Mouse (Mus musculus) right cerebral cortex, postnatal 25 days (tissue): ENCODE measurements around the gene Cd247.

ENCODE experiments used
- DNase-seq: peaks from one replicate; pipeline ENCODE4 v3.0.0; 2022

The Cd247 gene

GRCm38 (mm10) chr1:165828173-165828572 lies 39.7 kb downstream of the Cd247 start:
- DNase-seq: no peak

- DNase-seq: no peak
Observed at GRCm38 (mm10) chr1:165828615-165829014, 40.1 kb downstream of the Cd247 start.

- DNase-seq: no peak
Observed at GRCm38 (mm10) chr1:165829890-165830289, 41.4 kb downstream of the Cd247 start.

DNA sequence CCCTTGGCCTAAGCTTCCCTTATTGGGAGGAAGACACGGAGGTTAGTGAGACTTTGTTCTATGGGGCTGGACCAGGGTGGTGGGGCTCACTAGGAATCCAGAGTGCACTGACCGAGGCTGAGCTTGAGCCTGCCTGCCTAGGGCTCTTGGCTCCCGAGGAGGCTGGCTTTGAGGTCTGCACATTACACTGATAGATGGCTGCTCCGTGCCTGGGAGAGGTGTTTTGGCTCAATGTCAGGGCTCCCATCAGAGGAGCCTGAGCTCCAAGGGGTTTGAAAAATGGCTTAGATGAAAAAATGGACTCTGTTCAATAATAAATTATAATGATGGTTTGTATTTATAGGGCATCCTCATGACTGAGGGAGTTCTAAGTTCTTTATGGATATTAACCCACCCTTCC lies 44.8 kb downstream of the Cd247 start:
- no peak for DNase-seq

- no peak for DNase-seq
Observed at GRCm38 (mm10) chr1:165833910-165834632, 45.6 kb downstream of the Cd247 start.

GRCm38 (mm10) chr1:165834633-165834975 lies 46.1 kb downstream of the Cd247 start:
- DNase-seq: no peak

- no peak for DNase-seq
Observed at GRCm38 (mm10) chr1:165836461-165836860, 48.0 kb downstream of the Cd247 start.

DNA sequence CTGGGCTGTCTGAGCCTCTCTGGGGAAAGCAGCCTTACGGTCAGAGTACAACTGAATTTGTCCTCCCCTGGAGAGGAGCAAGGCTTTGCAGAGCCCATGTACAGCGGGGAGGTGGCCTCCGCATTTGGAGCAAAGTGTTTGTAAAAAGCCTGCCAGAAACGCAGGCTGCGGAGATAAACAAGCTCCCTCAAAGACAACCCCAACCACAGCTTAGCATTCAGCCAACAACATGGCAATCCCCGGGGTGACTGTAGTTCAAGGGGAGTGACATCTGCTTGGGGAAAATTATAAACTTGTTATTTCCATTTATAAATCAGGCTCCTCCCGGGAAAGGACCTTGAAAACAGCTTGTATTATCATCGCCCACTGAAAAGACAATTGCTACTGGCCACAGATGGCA lies 49.1 kb downstream of the Cd247 start:
- DNase-seq: no peak

- DNase-seq: no peak
Observed at GRCm38 (mm10) chr1:165839201-165839600, 50.7 kb downstream of the Cd247 start.

DNA sequence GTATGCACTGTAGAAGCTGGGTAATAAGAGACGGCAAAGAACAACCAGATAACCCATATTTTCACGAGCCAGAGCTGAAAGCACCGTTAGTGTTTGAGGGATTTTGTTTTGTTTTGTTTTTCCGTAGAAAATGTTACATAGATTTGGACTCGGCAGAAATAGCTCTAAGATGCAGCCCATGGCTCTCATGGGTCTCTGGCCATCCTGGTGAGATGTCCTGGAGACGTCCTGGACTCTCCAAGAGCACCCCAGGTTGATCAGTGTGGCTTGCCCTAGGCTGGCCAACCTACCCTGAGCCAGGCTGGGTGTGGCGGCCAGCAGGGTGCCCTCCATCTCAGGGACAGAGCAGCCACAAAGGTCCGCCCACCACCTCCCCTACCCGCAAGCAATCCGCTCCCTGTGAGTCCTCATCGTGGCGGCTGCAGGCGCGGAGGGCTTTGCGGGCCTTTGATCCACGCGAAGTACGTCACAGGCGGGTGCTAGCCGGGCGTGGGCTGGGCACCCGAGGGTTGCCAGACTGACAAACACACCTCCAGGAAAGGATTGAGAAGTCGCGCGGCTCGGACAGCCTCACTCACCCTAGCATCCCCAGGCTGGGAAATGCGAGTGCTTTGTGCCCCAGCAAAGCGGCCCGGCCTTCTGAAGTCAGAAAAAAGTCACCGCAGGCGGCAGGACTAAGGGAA lies 52.2 kb downstream of the Cd247 start:
- DNase-seq: peak; percentile 11

- DNase-seq: no peak
Observed at GRCm38 (mm10) chr1:165842170-165842569, 53.7 kb downstream of the Cd247 start.

- no peak for DNase-seq
Observed at GRCm38 (mm10) chr1:165843586-165843985, 55.1 kb downstream of the Cd247 start.

- DNase-seq: no peak
Observed at GRCm38 (mm10) chr1:165844466-165844951, 56.0 kb downstream of the Cd247 start.

GRCm38 (mm10) chr1:165844956-165845355 lies 56.5 kb downstream of the Cd247 start:
- DNase-seq: no peak

DNA sequence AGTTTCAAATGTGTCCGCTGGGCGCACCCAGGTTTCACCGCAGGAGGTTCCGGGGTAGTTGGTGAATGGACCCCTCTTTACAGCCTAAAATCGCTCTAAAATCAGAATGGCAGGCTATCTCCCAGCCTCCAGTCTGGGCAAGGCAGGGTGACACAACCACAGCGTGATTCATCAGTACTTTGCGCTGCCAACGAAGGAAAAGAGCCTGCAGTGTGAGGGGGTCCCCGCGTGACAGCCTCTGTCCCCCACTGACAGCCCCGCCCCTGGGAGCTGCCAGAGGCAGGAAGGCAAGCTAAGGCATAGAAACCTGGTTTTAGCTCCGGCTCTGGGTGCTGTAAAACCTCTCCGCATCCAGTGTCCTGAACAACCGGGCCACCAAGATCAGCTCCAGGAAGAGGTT lies 56.9 kb downstream of the Cd247 start:
- peak; percentile 16 for DNase-seq

GRCm38 (mm10) chr1:165848417-165848816 lies 59.9 kb downstream of the Cd247 start:
- DNase-seq: no peak

DNA sequence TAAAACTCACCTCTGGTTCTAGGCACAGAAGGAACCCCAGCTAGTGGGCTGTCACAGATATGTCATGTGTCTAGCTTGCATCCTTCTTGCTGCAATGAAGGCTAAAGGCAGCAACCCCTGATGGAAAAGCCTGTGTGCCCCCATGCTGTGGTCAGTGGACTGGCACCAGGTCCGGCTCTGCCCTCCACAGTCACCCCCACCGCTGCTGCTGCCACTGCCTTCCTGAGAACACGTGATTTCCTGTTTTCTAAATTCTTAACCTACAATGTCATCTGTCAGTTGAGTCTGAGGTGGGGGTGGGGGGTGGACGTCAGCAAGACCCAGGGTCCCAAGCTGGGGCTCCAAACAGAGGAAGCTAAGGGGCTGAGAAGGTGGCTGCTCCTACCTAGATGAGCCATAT lies 60.4 kb downstream of the Cd247 start:
- DNase-seq: no peak

- no peak for DNase-seq
Observed at GRCm38 (mm10) chr1:165849458-165850445, 61.3 kb downstream of the Cd247 start.

GRCm38 (mm10) chr1:165852131-165852530 lies 63.6 kb downstream of the Cd247 start:
- DNase-seq: no peak

DNA sequence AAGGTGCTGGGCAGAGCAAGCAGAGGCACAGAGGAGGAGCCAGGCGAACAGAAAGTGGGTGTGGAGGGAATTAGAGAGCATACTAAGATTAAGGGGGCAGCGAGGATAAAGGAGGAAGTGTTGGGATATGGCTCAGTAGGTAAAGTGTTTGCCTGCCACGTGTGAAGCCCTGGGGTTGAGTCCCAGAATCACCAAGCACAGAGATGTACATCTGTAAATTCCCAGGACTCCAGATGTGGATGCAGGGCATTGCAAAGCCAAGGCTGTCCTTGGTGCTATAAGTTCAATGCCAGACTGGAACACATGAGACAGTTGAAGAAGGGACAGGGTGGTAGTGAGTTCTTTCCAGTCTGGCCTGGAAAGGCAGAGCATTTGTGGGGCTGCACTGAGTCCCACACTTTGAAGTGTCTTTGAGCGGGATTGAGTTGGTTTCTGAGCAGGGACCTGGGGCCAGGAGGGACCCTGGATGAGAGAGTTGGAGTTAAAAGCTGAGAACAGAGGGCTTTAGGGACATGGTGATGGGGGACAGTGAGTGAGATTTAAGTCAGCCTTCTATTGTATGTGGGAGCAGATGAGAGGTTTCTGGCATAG lies 64.7 kb downstream of the Cd247 start:
- DNase-seq: no peak

GRCm38 (mm10) chr1:165853729-165854420 lies 65.4 kb downstream of the Cd247 start:
- DNase-seq: peak; percentile 47
